Mouse (Mus musculus) spleen, adult 2 months (tissue): ENCODE measurements around the gene Hist1h2ae.

Experiments used
- CTCF ChIP-seq: fragments of 200-500 bp; IDR thresholded peaks from 2 replicates; pipeline ENCODE4 v1.5.1; 2011; ENCODE audit warnings: mild to moderate bottlenecking, inconsistent platforms; ENCODE audit not compliant: insufficient read depth, insufficient read length, insufficient replicate concordance; ENCODE audit errors: extremely low read depth
- POLR2A ChIP-seq: fragments of 200-500 bp; IDR thresholded peaks from 2 replicates; pipeline ENCODE4 v1.6.1; 2011; ENCODE audit warnings: low read depth, low read length, inconsistent platforms

DNA sequence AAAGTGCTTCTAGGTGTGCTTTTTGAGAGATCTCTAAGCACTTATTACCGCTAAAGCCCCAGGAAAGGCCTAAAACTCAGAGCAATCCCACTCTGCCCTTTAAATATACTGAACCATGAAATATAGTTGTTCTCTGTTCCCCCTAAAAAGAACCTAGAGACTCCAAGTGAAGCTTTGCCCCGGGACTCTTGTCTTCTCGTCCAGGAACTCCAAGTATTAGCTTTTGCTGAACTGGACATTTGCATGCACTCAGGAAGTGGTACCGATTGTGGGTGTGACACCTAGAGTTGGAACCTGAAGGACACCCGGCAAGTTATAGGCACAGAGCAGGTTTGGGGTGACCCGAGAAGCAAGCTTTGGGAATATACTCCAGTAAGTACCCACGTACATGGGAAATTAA is 20.2 kb upstream of the Hist1h2ae start:
- TF ChIP-seq POLR2A, result no peak
- no peak for TF ChIP-seq CTCF
